In genomic region chr8:70897681-70898413, GRCm38 (mm10) we compare ENCODE assay signal across 1 mouse cellular context.
TF ChIP-seq lines count a peak whose summit lies in the region.

No protein-coding gene starts in this region.

TF ChIP-seq in CH12.LX, 34 proteins besides CTCF, POLR2A, EP300 and RAD21:
- TF ChIP-seq ZMIZ1 (IDR thresholded peaks at IDR 0.05; ENCODE audit: low read depth, low read length) (no peak), ZKSCAN1 (IDR thresholded peaks at IDR 0.05; ENCODE audit: borderline replicate concordance, low read depth, low read length) (no peak), SIN3A (IDR thresholded peaks at IDR 0.05; ENCODE audit: low read length) (peak; percentile 6; the same call in 1 of the 2 replicates), USF2 (conservative IDR thresholded peaks at IDR 0.05; ENCODE audit: low read depth, low read length) (no peak), MEF2A (IDR thresholded peaks at IDR 0.05; ENCODE audit: borderline replicate concordance, low read depth, low read length) (0 out of 2 replicates have a peak, but pooled peaks have one; percentile 5), NELFE (IDR thresholded peaks at IDR 0.05; ENCODE audit: low read depth, low read length) (no peak), ZNF384 (IDR thresholded peaks at IDR 0.05; ENCODE audit: low read depth, low read length) (no peak), ETS1 (conservative IDR thresholded peaks at IDR 0.05; ENCODE audit: low read depth, low read length) (no peak), MAZ (IDR thresholded peaks at IDR 0.05; ENCODE audit: low read depth, low read length) (0 out of 2 replicates have a peak, but pooled peaks have one; percentile 18), SMC3 (IDR thresholded peaks at IDR 0.05; ENCODE audit: low read depth, low read length) (peak; percentile 74), JUND (conservative IDR thresholded peaks at IDR 0.05; ENCODE audit: low read depth, low read length) (no peak), MYC (IDR thresholded peaks at IDR 0.05; ENCODE audit: low read depth, low read length) (0 out of 2 replicates have a peak, but pooled peaks have one; percentile 20), NRF1 (IDR thresholded peaks at IDR 0.05; ENCODE audit: low read depth, low read length) (peak; percentile 18; the same call in 1 of the 2 replicates), MAFK (IDR thresholded peaks at IDR 0.05; ENCODE audit: insufficient replicate concordance, low read length) (no peak), MXI1 (IDR thresholded peaks at IDR 0.05; ENCODE audit: low read depth, low read length) (0 out of 2 replicates have a peak, but pooled peaks have one; percentile 6), MAX (IDR thresholded peaks at IDR 0.05; ENCODE audit: low read length) (no peak), ELF1 (IDR thresholded peaks at IDR 0.05; ENCODE audit: low read depth, low read length) (no peak)
